Mouse (Mus musculus): ENCODE results near the gene Spata31d1d. TPM values are rescaled to one million over a fixed set of nuclear protein-coding genes. Genes with fewer than 3 reads are reported as not detected.
"Not testable (repeated sequence)": the region's sequence is repeated elsewhere in the genome, so short reads cannot be mapped to it uniquely, and the experiment has no call there.

Spata31d1d gene
- polyA plus RNA-seq, 1 experiment from 2014 or later = not detected

GRCm38 (mm10) chr13:59741096-59741495 lies 9.5 kb upstream of the Spata31d1d start:
- Histone ChIP-seq H3K9me3 (ENCODE audit: control insufficient read depth, low read length) (no peaks in the 10 kb centered on the region), H3K36me3 (ENCODE audit: control insufficient read depth, insufficient read depth, low read length) (no peaks in the 10 kb centered on the region), H3K9ac (ENCODE audit: low read length) (no peak overlapping the region), H3K4me2 (ENCODE audit: low read depth, low read length, severe bottlenecking) (no peak overlapping the region), H3K27ac (ENCODE audit: low read depth, low read length) (no peak overlapping the region), H3K4me3 (ENCODE audit: low read depth, low read length) (no peak overlapping the region), H3K4me1 (replicated peaks; ENCODE audit: control insufficient read depth, insufficient read depth, low read length) (no peaks in the 10 kb centered on the region), H3K27me3 (ENCODE audit: control insufficient read depth, insufficient read depth, low read length) (no peaks in the 10 kb centered on the region)
- no peak for DNase-seq (ENCODE audit: low spot score)
- 94% methylated on average over 11 of the region's 11 CpGs for WGBS
- ATAC-seq (replicated peaks; ENCODE audit: low FRiP score) = no peak

GRCm38 (mm10) chr13:59739397-59739796 lies 7.8 kb upstream of the Spata31d1d start:
- Histone ChIP-seq H3K9ac (ENCODE audit: low read length) (no peak overlapping the region), H3K9me3 (ENCODE audit: control insufficient read depth, low read length) (no peaks in the 10 kb centered on the region), H3K27me3 (ENCODE audit: control insufficient read depth, insufficient read depth, low read length) (no peaks in the 10 kb centered on the region), H3K36me3 (ENCODE audit: control insufficient read depth, insufficient read depth, low read length) (no peaks in the 10 kb centered on the region), H3K27ac (ENCODE audit: low read depth, low read length) (no peak overlapping the region), H3K4me3 (ENCODE audit: low read depth, low read length) (no peak overlapping the region), H3K4me1 (replicated peaks; ENCODE audit: control insufficient read depth, insufficient read depth, low read length) (no peaks in the 10 kb centered on the region), H3K4me2 (ENCODE audit: low read depth, low read length, severe bottlenecking) (no peak overlapping the region)
- ATAC-seq (replicated peaks; ENCODE audit: low FRiP score) = no peak
- 94% methylated on average over 4 of the region's 4 CpGs for WGBS
- DNase-seq (ENCODE audit: low spot score) = no peak

DNA sequence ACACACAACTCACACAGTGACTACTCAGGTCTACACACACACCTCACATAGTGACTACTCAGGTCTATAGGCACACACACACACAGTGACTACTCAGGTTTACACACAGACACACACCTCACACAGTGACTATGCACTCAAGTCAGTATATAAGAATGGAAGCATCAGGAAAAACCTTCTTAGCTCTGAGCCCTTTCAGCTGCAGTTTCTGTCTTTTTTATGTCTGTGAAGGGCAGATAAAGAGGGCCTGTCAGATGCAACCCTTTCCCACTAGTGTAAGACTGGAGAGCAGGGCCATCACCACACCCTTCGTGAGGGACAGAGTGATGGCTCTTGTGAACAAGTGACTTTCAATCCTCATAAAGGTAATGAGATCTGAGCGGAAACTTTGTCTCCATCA lies 6.9 kb upstream of the Spata31d1d start:
- Histone ChIP-seq H3K4me2 (ENCODE audit: low read depth, low read length, severe bottlenecking) (no peak overlapping the region), H3K9me3 (ENCODE audit: control insufficient read depth, low read length) (no peaks in the 10 kb centered on the region), H3K27ac (ENCODE audit: low read depth, low read length) (no peak overlapping the region), H3K36me3 (ENCODE audit: control insufficient read depth, insufficient read depth, low read length) (no peaks in the 10 kb centered on the region), H3K27me3 (ENCODE audit: control insufficient read depth, insufficient read depth, low read length) (no peaks in the 10 kb centered on the region), H3K4me1 (replicated peaks; ENCODE audit: control insufficient read depth, insufficient read depth, low read length) (no peaks in the 10 kb centered on the region), H3K4me3 (ENCODE audit: low read depth, low read length) (no peak overlapping the region), H3K9ac (ENCODE audit: low read length) (no peak overlapping the region)
- WGBS = 83% methylated on average over 2 of the region's 2 CpGs
- ATAC-seq (replicated peaks; ENCODE audit: low FRiP score) (no peak), DNase-seq (ENCODE audit: low spot score) (no peak)

DNA sequence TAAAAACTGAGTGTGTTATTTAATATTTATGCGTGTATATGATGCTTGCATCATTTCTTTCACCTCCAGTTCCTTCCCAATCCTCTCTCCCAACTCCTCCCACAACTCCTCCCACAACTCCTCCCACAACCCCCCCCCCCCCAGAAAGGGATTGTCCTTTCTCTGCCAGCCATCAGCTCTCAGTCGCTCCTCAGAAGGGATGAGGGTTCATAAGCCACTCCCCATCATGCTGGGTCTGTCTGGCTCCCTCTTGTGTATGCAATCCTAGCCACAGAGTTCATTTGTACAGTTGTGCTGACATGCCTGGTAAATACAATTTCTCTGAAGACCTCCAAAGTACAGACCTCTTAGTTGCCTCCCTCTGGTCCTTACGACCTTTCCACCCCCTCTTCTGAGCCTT lies 3.6 kb upstream of the Spata31d1d start:
- Histone ChIP-seq H3K9ac (ENCODE audit: low read length) (no peak overlapping the region), H3K4me3 (ENCODE audit: low read depth, low read length) (no peak overlapping the region), H3K27ac (ENCODE audit: low read depth, low read length) (no peak overlapping the region), H3K9me3 (ENCODE audit: control insufficient read depth, low read length) (no peaks in the 10 kb centered on the region), H3K4me2 (ENCODE audit: low read depth, low read length, severe bottlenecking) (no peak overlapping the region), H3K36me3 (ENCODE audit: control insufficient read depth, insufficient read depth, low read length) (no peaks in the 10 kb centered on the region), H3K27me3 (ENCODE audit: control insufficient read depth, insufficient read depth, low read length) (no peaks in the 10 kb centered on the region), H3K4me1 (replicated peaks; ENCODE audit: control insufficient read depth, insufficient read depth, low read length) (no peaks in the 10 kb centered on the region)
- no peak for DNase-seq (ENCODE audit: low spot score)
- ATAC-seq (replicated peaks; ENCODE audit: low FRiP score) = peak; percentile 51; the same call in 1 of the 2 replicates
- WGBS = 29% methylated on average over 3 of the region's 3 CpGs

DNA sequence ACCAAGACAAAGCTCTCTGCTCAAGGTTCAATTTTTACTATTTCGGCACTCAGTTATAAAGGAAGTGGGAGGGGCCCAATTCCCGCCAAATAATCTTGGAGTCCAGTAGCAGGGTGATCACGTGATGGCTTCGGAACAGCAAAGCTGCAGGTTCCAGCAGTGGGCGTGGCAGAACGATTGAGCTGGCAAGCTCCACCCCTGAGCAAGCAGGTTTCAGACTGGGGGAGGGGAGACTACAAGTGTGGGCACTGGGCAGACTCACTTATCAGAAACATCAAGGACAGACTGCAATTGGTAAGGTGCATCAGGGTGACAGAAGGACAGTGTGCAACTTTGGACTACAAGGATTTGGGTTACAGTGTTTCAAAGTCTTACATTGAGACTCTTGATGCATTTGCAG lies 2.8 kb upstream of the Spata31d1d start:
- H3K36me3 ChIP-seq (ENCODE audit: control insufficient read depth, insufficient read depth, low read length); DNase-seq (ENCODE audit: low spot score); H3K4me1 ChIP-seq (replicated peaks; ENCODE audit: control insufficient read depth, insufficient read depth, low read length); H3K9ac ChIP-seq (ENCODE audit: low read length); H3K9me3 ChIP-seq (ENCODE audit: control insufficient read depth, low read length); ATAC-seq (replicated peaks; ENCODE audit: low FRiP score); H3K27ac ChIP-seq (ENCODE audit: low read depth, low read length); H3K4me3 ChIP-seq (ENCODE audit: low read depth, low read length); H3K4me2 ChIP-seq (ENCODE audit: low read depth, low read length, severe bottlenecking); H3K27me3 ChIP-seq (ENCODE audit: control insufficient read depth, insufficient read depth, low read length): not testable (repeated sequence)
- WGBS = 28% methylated on average over 6 of the region's 6 CpGs

GRCm38 (mm10) chr13:59733936-59734335 lies 2.4 kb upstream of the Spata31d1d start:
- Histone ChIP-seq H3K4me1 (replicated peaks; ENCODE audit: control insufficient read depth, insufficient read depth, low read length) (no peaks in the 10 kb centered on the region), H3K27me3 (ENCODE audit: control insufficient read depth, insufficient read depth, low read length) (no peaks in the 10 kb centered on the region), H3K4me2 (ENCODE audit: low read depth, low read length, severe bottlenecking) (no peak overlapping the region), H3K27ac (ENCODE audit: low read depth, low read length) (no peak overlapping the region), H3K4me3 (ENCODE audit: low read depth, low read length) (no peak overlapping the region), H3K9ac (ENCODE audit: low read length) (no peak overlapping the region), H3K36me3 (ENCODE audit: control insufficient read depth, insufficient read depth, low read length) (no peaks in the 10 kb centered on the region), H3K9me3 (ENCODE audit: control insufficient read depth, low read length) (no peaks in the 10 kb centered on the region)
- 92% methylated on average over 3 of the region's 4 CpGs for WGBS
- ATAC-seq (replicated peaks; ENCODE audit: low FRiP score) (no peak), DNase-seq (ENCODE audit: low spot score) (no peak)

DNA sequence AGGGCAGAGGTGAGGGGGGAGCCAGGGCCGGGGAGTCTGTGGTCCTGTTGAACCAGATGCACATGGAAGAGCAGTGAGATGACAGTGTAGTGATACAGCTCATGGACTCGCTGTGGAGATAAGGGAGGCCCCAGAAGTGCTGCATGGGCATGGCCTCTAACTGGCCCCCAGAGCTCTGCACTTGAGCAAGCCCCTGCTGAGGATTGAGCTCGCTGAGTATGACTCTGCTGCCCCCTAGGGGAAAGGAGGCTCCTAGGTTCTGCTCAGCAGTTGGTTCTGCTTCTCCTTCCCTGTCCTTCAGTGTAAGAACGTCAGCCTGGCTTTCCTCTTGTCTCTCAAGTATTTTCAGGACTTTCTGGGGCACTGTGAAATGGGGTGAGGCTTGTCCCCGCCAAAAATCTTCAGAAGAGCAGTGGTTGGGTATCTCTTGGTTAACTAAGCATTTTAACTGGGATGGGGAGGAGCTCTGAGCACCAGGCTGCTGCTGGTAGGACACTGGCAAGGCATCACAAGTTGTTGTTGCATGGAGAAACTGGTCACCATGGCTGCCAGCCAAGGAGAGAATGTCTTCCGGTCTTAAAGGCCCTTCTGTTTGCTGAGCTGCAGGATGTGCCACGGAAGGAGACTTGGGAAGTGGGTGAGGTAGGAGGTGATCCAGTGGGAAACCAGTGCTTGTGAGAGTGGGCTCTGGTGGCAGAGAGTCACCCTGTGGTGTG lies 3.0 kb downstream of the Spata31d1d start:
- ATAC-seq (replicated peaks; ENCODE audit: low FRiP score) (peak; percentile 81), DNase-seq (ENCODE audit: low spot score) (peak; percentile 89)
- no peak overlapping the region for H3K4me3 ChIP-seq (ENCODE audit: low read depth, low read length)
- WGBS = 37% methylated on average over 7 of the region's 7 CpGs
- H3K4me2 ChIP-seq (ENCODE audit: low read depth, low read length, severe bottlenecking) = no peak overlapping the region
- H3K4me1 ChIP-seq (replicated peaks; ENCODE audit: control insufficient read depth, insufficient read depth, low read length) = no peaks in the 10 kb centered on the region
- no peak overlapping the region for H3K27ac ChIP-seq (ENCODE audit: low read depth, low read length)
- peaks cover 2% of the 10 kb centered on the region; the same call in 1 of the 2 replicates for H3K27me3 ChIP-seq (ENCODE audit: control insufficient read depth, insufficient read depth, low read length)
- no peaks in the 10 kb centered on the region for H3K9me3 ChIP-seq (ENCODE audit: control insufficient read depth, low read length)
- H3K9ac ChIP-seq (ENCODE audit: low read length) = no peak overlapping the region
- no peaks in the 10 kb centered on the region for H3K36me3 ChIP-seq (ENCODE audit: control insufficient read depth, insufficient read depth, low read length)

DNA sequence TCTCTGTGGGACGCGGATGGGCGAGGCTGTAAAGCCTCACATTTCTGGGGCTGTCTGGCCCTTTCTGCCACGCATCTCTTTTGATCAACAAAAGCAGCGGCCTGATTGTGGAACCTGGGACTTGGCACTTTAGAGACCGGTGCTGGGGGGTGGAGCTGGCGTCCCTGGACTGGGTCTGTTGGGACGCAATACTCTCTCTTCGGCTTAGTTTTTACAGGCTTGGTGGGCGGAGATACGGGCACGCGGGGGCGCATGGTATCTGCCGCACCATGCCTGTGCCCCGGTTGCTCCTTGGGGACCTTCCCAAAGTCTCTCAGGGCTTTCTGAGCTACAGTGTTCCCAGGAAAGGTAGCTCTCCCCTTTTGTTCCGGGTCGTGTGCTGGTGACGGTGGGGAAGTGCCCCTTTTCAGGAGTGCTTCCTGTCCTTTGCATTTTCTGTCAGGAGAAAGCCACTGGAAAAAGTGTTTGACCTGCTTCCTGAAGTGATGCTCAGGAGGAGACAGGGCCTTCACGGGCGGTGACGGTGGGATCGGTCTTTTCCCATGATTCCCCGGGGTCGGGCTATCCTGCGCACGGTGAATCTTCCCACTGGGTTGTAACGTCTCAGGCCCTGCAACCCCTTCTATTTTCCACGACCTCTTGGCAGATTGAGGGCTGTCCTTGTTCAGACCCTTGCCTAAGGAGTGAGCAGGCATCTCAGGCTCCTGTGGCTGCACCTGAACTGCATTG lies 5.2 kb downstream of the Spata31d1d start:
- peak overlapping the region; percentile 24 for H3K9ac ChIP-seq (ENCODE audit: low read length)
- no peak overlapping the region for H3K27ac ChIP-seq (ENCODE audit: low read depth, low read length)
- 32% methylated on average over 29 of the region's 29 CpGs for WGBS
- H3K9me3 ChIP-seq (ENCODE audit: control insufficient read depth, low read length) = no peaks in the 10 kb centered on the region
- H3K27me3 ChIP-seq (ENCODE audit: control insufficient read depth, insufficient read depth, low read length) = peaks cover 2% of the 10 kb centered on the region; the same call in 1 of the 2 replicates
- no peak overlapping the region for H3K4me3 ChIP-seq (ENCODE audit: low read depth, low read length)
- no peak for DNase-seq (ENCODE audit: low spot score)
- H3K4me1 ChIP-seq (replicated peaks; ENCODE audit: control insufficient read depth, insufficient read depth, low read length) = no peaks in the 10 kb centered on the region
- ATAC-seq (replicated peaks; ENCODE audit: low FRiP score) = no peak
- H3K36me3 ChIP-seq (ENCODE audit: control insufficient read depth, insufficient read depth, low read length) = no peaks in the 10 kb centered on the region
- H3K4me2 ChIP-seq (ENCODE audit: low read depth, low read length, severe bottlenecking) = peak overlapping the region; percentile 37

Data from forebrain, embryonic 11.5 days (tissue).